Mouse (Mus musculus): ENCODE data around the gene Lsg1. TPM values are rescaled to one million over a fixed set of nuclear protein-coding genes. Genes with fewer than 3 reads are reported as not detected.

Lsg1 gene
- polyA plus RNA-seq, 1 experiment from 2014 or later = 44.1 TPM

DNA sequence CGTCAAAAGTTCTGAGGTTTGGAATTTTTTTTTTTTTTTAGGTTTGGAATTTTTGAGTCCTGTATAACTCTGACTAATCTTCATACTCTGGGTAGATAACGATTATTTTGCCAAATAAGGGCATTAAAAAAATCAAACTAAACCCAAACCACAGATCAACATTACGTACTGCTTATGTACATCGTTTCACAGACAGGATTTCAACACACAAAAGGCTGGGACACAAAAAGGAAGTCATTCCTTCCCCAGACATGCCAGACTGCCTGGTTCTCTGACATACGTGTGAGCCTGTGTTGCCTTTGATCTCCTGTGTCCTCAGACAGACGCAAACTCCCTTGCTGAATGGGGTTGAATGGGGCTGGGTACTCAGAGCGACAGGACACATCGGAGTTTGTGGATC, 59.0 kb downstream of the Lsg1 start:
- Histone ChIP-seq H3K9ac (replicated peaks) (no peak overlapping the region), H3K4me3 (replicated peaks) (no peak overlapping the region), H3K4me2 (no peak overlapping the region), H3K27me3 (replicated peaks) (no peaks in the 10 kb centered on the region), H3K9me3 (replicated peaks) (no peaks in the 10 kb centered on the region), H3K27ac (replicated peaks) (no peak overlapping the region), H3K36me3 (peaks cover 37% of the 10 kb centered on the region), H3K4me1 (peaks cover 5% of the 10 kb centered on the region; the same call in 1 of the 2 replicates)
- no peak for ATAC-seq (ENCODE audit: low FRiP score)
- 88% methylated on average over 8 of the region's 8 CpGs for WGBS

DNA sequence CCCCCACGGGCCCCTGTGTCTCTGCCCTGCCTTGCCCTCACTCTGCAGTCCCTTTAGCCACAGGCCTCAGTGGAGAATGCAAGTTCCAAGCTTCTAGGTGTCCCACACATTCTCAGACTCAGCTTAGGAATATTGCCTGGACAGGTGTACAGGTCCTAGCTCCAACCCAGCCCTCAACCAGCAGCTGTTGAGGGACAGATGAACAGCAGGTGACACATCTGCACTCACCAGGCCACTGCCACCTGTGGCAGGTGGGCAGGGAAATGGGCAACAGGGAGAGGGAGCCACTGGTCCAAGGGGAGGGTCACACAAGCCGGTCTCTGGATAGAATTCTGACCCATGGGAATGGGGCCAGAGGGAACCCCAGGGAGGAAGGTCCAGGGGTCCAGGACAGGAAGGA, 59.5 kb downstream of the Lsg1 start:
- Histone ChIP-seq H3K27me3 (replicated peaks) (no peaks in the 10 kb centered on the region), H3K4me2 (no peak overlapping the region), H3K36me3 (peaks cover 42% of the 10 kb centered on the region), H3K9me3 (replicated peaks) (no peaks in the 10 kb centered on the region), H3K4me3 (replicated peaks) (no peak overlapping the region), H3K4me1 (peaks cover 5% of the 10 kb centered on the region; the same call in 1 of the 2 replicates), H3K9ac (replicated peaks) (no peak overlapping the region), H3K27ac (replicated peaks) (no peak overlapping the region)
- 83% methylated on average over 2 of the region's 2 CpGs for WGBS
- no peak for ATAC-seq (ENCODE audit: low FRiP score)

DNA sequence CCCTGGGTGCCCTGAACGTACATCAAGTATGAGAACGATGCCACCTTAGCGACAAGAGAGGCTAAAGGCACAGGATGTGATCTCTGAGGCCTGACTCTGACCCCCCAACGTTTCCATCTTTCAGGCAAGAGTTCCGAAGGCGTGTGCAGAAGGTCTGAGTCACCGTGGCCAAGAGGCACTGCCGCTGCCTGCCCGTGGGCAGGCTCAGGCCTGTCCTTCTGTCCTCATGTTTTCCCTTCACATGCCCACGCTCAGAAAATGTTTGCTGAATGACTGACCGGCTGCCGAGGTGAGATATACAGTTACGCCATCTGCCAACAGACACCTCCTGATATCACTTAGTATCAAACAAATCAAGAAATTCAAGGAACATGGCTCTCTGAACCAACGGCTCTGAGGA, 61.6 kb downstream of the Lsg1 start:
- H3K4me3 ChIP-seq (replicated peaks) = no peak overlapping the region
- no peak overlapping the region for H3K4me2 ChIP-seq
- H3K36me3 ChIP-seq = peaks cover 48% of the 10 kb centered on the region
- ATAC-seq (ENCODE audit: low FRiP score) = no peak
- no peak overlapping the region for H3K9ac ChIP-seq (replicated peaks)
- no peaks in the 10 kb centered on the region for H3K27me3 ChIP-seq (replicated peaks)
- no peak overlapping the region for H3K27ac ChIP-seq (replicated peaks)
- WGBS = 94% methylated on average over 14 of the region's 14 CpGs
- no peaks in the 10 kb centered on the region for H3K4me1 ChIP-seq
- no peaks in the 10 kb centered on the region for H3K9me3 ChIP-seq (replicated peaks)

DNA sequence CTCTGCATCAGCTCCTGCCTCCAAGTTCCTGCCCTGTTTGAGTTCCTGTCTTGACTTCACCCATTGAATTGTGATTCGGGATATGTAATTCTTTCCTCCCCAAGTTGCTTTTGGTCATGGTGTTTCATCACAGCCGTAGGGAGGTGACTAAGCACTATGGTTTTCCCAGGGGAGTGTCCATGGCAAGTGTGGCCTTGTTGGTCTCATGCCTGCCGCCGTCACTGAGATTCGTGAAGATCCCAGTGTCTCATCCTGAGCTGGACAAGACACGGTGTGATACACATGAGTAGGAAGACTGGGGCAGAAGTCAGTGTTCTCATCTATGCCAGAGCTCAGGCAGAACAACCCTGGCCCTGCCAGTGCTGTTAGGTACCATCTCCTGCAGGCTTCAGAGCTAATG, 62.9 kb downstream of the Lsg1 start:
- ATAC-seq (ENCODE audit: low FRiP score) = no peak
- Histone ChIP-seq H3K36me3 (peaks cover 44% of the 10 kb centered on the region), H3K9me3 (replicated peaks) (no peaks in the 10 kb centered on the region), H3K27ac (replicated peaks) (no peak overlapping the region), H3K4me1 (no peaks in the 10 kb centered on the region), H3K9ac (replicated peaks) (no peak overlapping the region), H3K4me2 (no peak overlapping the region), H3K4me3 (replicated peaks) (no peak overlapping the region), H3K27me3 (replicated peaks) (no peaks in the 10 kb centered on the region)
- WGBS = 90% methylated on average over 6 of the region's 6 CpGs

DNA sequence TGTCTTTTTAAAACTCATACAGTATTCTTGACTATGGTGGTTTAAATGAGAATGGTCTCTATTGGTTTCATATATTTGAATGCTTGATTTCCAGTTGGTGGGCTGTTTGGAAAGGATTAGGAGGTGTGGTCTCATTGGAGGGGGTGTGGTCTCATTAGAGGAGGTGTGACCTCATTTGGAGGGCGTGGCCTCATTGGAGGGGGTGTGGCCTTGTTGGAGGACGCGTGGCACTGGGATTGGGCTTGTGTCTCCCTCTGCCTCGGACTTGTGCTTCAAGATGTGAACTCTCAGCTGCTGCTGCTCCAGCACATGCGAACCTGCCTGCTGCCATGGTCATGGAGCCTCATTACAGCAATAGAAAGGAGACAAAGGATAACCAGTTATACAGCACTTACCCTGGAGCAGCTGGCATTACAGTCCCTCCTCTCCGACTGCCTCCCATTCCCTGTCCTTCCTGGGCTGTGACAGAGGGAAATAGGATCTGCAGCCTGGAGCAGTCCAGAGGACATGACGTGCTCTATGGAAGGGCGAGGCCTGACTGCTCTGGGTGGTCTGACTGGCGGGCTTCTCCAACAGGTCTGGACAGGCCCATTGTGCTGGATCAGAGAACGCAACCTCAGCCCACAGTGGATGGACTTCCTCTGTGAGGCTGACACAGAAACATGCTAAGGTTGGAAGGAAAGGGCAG, 65.0 kb downstream of the Lsg1 start:
- no peaks in the 10 kb centered on the region for H3K9me3 ChIP-seq (replicated peaks)
- H3K4me3 ChIP-seq (replicated peaks) = no peak overlapping the region
- no peaks in the 10 kb centered on the region for H3K4me1 ChIP-seq
- H3K4me2 ChIP-seq = no peak overlapping the region
- WGBS = 62% methylated on average over 10 of the region's 10 CpGs
- ATAC-seq (ENCODE audit: low FRiP score) = no peak
- no peaks in the 10 kb centered on the region for H3K27me3 ChIP-seq (replicated peaks)
- no peak overlapping the region for H3K9ac ChIP-seq (replicated peaks)
- peaks cover 32% of the 10 kb centered on the region for H3K36me3 ChIP-seq
- no peak overlapping the region for H3K27ac ChIP-seq (replicated peaks)

DNA sequence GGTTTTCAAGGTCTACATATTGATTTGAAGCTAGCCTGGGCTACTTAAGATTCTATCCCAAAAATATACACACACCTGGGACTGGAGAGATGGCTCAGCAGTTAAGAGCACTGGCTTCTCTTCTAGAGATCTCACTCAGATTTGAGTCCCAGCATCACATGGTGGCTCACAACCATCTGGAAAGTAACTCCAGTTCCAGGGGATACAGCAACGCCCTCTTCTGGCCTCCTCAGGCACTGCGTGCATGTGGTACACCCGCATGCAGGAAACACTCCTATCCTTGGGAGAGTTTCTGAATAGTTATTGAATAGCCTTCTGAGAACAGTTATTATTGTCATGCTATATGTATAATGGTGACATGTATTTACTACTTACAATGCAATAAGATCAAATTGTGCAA, 66.2 kb downstream of the Lsg1 start:
- Histone ChIP-seq H3K27ac (replicated peaks) (no peak overlapping the region), H3K9me3 (replicated peaks) (no peaks in the 10 kb centered on the region), H3K27me3 (replicated peaks) (no peaks in the 10 kb centered on the region), H3K4me3 (replicated peaks) (no peak overlapping the region), H3K4me1 (no peaks in the 10 kb centered on the region), H3K9ac (replicated peaks) (no peak overlapping the region), H3K36me3 (peaks cover 37% of the 10 kb centered on the region), H3K4me2 (no peak overlapping the region)
- 53% methylated on average over 3 of the region's 3 CpGs for whole genome bisulfite sequencing
- ATAC-seq (ENCODE audit: low FRiP score) = no peak

DNA sequence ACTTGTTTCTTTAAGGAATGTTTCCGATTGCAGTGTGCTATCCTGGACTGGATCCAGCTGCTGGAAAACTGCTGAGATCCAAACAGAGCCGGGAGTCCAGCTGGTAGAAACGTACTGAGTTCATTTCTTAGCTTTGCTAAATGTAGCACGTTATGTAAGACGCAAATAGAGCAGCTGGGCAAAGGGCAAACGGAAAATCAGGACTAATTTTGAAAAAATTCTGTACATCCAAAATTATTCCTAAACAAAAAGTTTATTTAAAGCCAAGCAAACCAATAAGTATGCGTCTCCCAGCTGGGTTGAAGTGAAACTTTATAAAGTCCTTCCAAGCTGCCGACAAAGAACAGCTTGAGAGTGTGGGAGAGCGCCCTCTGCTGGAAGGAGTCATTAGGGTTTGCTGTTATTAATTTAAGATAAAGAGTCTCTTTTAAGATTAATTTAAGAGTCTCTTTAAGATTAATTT, 67.0 kb downstream of the Lsg1 start:
- no peak overlapping the region for H3K27ac ChIP-seq (replicated peaks)
- H3K4me3 ChIP-seq (replicated peaks) = peak overlapping the region; percentile 12; the same call in 1 of the 2 replicates
- no peak overlapping the region for H3K9ac ChIP-seq (replicated peaks)
- no peaks in the 10 kb centered on the region for H3K27me3 ChIP-seq (replicated peaks)
- WGBS = 29% methylated on average over 9 of the region's 9 CpGs
- no peak for ATAC-seq (ENCODE audit: low FRiP score)
- peak overlapping the region; percentile 29 for H3K4me2 ChIP-seq
- no peaks in the 10 kb centered on the region for H3K4me1 ChIP-seq
- H3K9me3 ChIP-seq (replicated peaks) = no peaks in the 10 kb centered on the region
- peaks cover 44% of the 10 kb centered on the region for H3K36me3 ChIP-seq

DNA sequence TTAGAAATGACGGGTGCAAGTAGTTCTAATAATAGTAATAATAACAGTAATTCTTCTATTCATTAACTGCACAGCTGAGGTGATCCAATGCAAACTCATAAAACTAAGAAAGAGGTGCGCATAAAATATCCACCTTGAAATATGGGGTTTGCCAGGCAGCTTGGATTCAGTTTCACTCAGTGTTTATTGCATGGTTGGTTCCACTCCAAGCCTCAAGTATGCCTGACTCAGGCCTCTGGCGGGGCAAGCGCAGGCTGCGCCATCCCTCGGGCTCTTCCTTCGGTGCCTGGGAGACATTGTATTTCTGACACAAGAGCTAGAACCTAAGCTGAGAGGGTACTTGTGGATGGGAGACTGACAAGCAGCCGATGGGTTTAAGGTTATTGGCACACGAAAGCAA, 68.8 kb downstream of the Lsg1 start:
- Histone ChIP-seq H3K9me3 (replicated peaks) (no peaks in the 10 kb centered on the region), H3K4me2 (no peak overlapping the region), H3K4me1 (peaks cover 5% of the 10 kb centered on the region; the same call in 1 of the 2 replicates), H3K27me3 (replicated peaks) (no peaks in the 10 kb centered on the region), H3K27ac (replicated peaks) (no peak overlapping the region), H3K36me3 (peaks cover 42% of the 10 kb centered on the region), H3K9ac (replicated peaks) (no peak overlapping the region), H3K4me3 (replicated peaks) (no peak overlapping the region)
- ATAC-seq (ENCODE audit: low FRiP score) = no peak
- 84% methylated on average over 9 of the region's 9 CpGs for WGBS

DNA sequence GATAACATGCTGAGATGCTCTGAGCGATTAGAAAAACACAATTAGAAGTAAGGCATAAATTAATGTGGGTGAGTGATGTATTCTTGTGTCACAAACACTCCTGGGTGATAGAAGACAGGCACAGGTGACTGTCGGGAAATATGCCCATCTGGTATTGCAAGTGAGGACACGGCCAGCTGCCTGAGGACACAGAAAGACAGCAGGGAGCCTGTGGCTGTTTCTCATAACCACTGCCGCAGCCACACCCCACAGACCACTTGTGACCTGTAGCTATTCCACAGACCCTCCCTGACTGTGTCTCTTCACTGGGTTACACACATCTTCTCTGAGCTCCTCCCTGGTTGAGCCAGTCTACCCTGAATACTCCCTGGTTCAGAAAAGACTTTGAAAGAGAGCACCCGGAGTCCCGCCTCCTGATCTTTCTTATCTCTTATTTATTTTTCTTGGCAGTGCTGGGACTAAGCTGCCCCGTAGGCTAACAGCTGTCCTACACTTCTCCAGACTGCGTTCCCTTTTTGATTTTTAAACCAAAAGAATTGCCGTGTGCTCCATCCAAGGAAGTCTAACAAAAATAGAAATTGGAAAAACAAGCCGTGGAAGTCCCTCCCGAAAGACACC, 69.6 kb downstream of the Lsg1 start:
- Histone ChIP-seq H3K9me3 (replicated peaks) (no peaks in the 10 kb centered on the region), H3K36me3 (peaks cover 33% of the 10 kb centered on the region), H3K4me1 (peaks cover 9% of the 10 kb centered on the region), H3K4me3 (replicated peaks) (no peak overlapping the region), H3K27ac (replicated peaks) (no peak overlapping the region), H3K27me3 (replicated peaks) (no peaks in the 10 kb centered on the region), H3K4me2 (no peak overlapping the region), H3K9ac (replicated peaks) (no peak overlapping the region)
- WGBS = 70% methylated on average over 11 of the region's 11 CpGs
- no peak for ATAC-seq (ENCODE audit: low FRiP score)

DNA sequence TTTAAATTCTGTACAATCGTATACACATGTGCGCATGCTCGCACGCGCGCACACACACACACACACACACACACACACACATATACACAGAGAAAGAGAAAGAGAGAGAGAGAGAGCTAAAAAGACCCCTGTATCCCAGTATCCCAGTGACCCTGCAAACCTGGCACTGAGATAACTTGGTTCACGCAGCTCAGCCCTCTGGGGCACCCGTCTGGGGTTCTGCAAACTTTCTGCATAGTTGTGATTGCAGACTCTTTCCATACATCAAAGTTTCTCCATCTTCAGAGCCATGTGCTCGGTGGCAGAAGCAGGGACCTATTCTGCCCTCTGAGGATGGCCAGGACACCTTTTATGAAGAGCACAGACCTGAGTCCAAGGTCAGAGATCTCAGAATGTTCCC, 70.4 kb downstream of the Lsg1 start:
- H3K27ac ChIP-seq (replicated peaks) = no peak overlapping the region
- no peak overlapping the region for H3K9ac ChIP-seq (replicated peaks)
- H3K9me3 ChIP-seq (replicated peaks) = no peaks in the 10 kb centered on the region
- 93% methylated on average over 9 of the region's 9 CpGs for WGBS
- H3K36me3 ChIP-seq = peaks cover 28% of the 10 kb centered on the region
- no peaks in the 10 kb centered on the region for H3K27me3 ChIP-seq (replicated peaks)
- no peak overlapping the region for H3K4me2 ChIP-seq
- H3K4me3 ChIP-seq (replicated peaks) = no peak overlapping the region
- ATAC-seq (ENCODE audit: low FRiP score) = no peak
- H3K4me1 ChIP-seq = peaks cover 16% of the 10 kb centered on the region

DNA sequence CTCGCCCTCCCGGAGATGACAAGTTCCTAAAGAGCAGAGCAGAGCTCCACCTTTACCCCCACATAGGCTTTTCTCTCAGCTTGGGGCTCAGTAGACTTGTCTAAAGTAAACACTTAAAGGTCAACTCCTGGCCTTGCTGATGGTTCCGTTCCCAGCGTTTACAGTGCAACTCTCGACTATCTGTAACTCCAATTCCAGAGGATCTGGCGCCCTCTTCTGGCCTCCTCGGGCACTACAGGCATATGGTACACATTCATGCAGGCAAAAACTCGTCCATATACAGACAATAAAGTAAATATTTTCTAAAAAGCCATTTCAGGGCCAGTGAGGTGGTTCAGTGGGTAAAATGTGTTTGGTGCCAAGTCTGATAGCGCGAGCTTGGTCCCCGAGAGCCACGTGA, 72.0 kb downstream of the Lsg1 start:
- Histone ChIP-seq H3K4me3 (replicated peaks) (no peak overlapping the region), H3K4me2 (no peak overlapping the region), H3K9me3 (replicated peaks) (no peaks in the 10 kb centered on the region), H3K36me3 (peaks cover 28% of the 10 kb centered on the region), H3K27ac (replicated peaks) (no peak overlapping the region), H3K9ac (replicated peaks) (no peak overlapping the region), H3K4me1 (peaks cover 27% of the 10 kb centered on the region), H3K27me3 (replicated peaks) (no peaks in the 10 kb centered on the region)
- ATAC-seq (ENCODE audit: low FRiP score) = no peak
- WGBS = 72% methylated on average over 12 of the region's 12 CpGs
